Mouse (Mus musculus) cerebellum, adult 2 months (tissue): ENCODE data around the gene Ispd.

ENCODE experiments used
- CTCF ChIP-seq: fragments of 200-500 bp; IDR thresholded peaks from 2 replicates; pipeline ENCODE4 v1.5.1; 2011; ENCODE audit warnings: low read depth, mild to moderate bottlenecking, control low read depth, low read length, moderate library complexity, borderline replicate concordance; ENCODE audit not compliant: insufficient read depth
- POLR2A ChIP-seq: fragments of 200-500 bp; IDR thresholded peaks from 2 replicates; pipeline ENCODE4 v1.6.1; 2011; ENCODE audit warnings: low read length, control low read depth, borderline replicate concordance; ENCODE audit not compliant: insufficient read depth

- no peak for TF ChIP-seq POLR2A
- TF ChIP-seq CTCF, result no peak
Observed at GRCm38 (mm10) chr12:36723302-36723701, 342.1 kb downstream of the Ispd start.
